ENCODE assay signal across 18 mouse cellular contexts in the genomic region with DNA sequence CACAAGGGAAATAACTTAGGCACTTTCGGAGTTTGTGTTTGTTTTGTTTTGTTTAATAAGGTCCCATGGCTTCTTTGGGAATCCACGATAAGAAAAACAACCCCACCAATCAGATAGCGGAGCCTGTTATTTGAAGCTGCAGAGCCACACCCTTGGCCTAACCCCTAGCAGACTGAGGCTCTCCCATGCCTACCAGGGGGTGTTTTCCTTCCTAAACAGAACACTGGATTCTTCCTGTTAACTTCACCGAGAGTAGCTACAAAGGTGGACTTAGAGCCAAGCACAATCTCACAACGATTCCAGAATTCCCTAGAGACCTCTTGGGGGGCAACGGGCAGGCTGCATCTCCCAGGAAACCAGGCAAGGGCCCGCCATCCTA. TPM values are rescaled to one million over a fixed set of nuclear protein-coding genes. Genes with fewer than 3 reads are reported as not detected.
DNase-seq lines count a peak whose midpoint lies in the region; ATAC-seq lines count a peak whose summit lies in the region.
"Had no signal": no experiment of that assay in that cellular context is flagged by ENCODE, and none has a peak within 500 bp of the region (broad histone marks: within the 10 kb centered on the region; RNA-seq: fewer than 3 reads in every experiment).

No protein-coding gene starts in this region.

- peaks cover 2 to 5% of the 10 kb centered on the region in 2 experiments; a peak in 2 of 4 replicates for H3K4me1 ChIP-seq in heart, embryonic 14.5 days (ENCODE audit: control insufficient read depth in 2 of 2, insufficient read depth in 2 of 2, low read length in 2 of 2)
- H3K4me1 ChIP-seq in heart, embryonic 12.5 days (replicated peaks), result peaks cover 10% of the 10 kb centered on the region
- peaks cover 12% of the 10 kb centered on the region for H3K4me1 ChIP-seq in liver, embryonic 16.5 days (ENCODE audit: control insufficient read depth, low read depth, low read length)

- no peak for ATAC-seq in heart, embryonic 14.5 days (ENCODE audit: insufficient number of reproducible peaks, insufficient read depth, low FRiP score, low read depth)
- ATAC-seq in heart, embryonic 12.5 days (ENCODE audit: insufficient number of reproducible peaks, low FRiP score), result no peak
- peak; percentile 63 for ATAC-seq in liver, embryonic 16.5 days (ENCODE audit: low read depth)
- ATAC-seq: forebrain, embryonic 16.5 days had no signal

- peak; percentile 35 for DNase-seq in lung, postnatal 36 days
- no peak for DNase-seq in lung, postnatal 4 days
- DNase-seq in ZHBTc4 (ENCODE audit: low read depth, low spot score), result peak; percentile 57
- DNase-seq in right cerebral cortex, postnatal 36 days (ENCODE audit: low spot score in 2 of 2), result no peak
- DNase-seq in cerebellum, postnatal 25 days, result no peak
- DNase-seq: kidney, adult 18-20 months; lung, postnatal 10 days; thymus, adult 2 months had no signal

- H3K4me3 ChIP-seq in heart, embryonic 14.5 days (ENCODE audit: control insufficient read depth in 1 of 2, insufficient read depth in 1 of 2, low read depth in 1 of 2, low read length in 2 of 2), result no peak overlapping the region
- no peak overlapping the region for H3K4me3 ChIP-seq in heart, embryonic 12.5 days
- H3K4me3 ChIP-seq in liver, embryonic 16.5 days (ENCODE audit: low read depth, low read length), result no peak overlapping the region
- H3K4me3 ChIP-seq: myocyte had no signal

- no peaks in the 10 kb centered on the region for H3K27me3 ChIP-seq in heart, embryonic 14.5 days (ENCODE audit: control insufficient read depth, insufficient read depth, low read length)
- peaks cover 14% of the 10 kb centered on the region for H3K27me3 ChIP-seq in heart, embryonic 12.5 days (replicated peaks)
- H3K27me3 ChIP-seq in liver, embryonic 16.5 days (ENCODE audit: control insufficient read depth, insufficient read depth, low read depth, low read length), result no peaks in the 10 kb centered on the region
- H3K27me3 ChIP-seq: hindbrain, embryonic 15.5 days; neural tube, embryonic 15.5 days had no signal

- no peak overlapping the region for H3K9ac ChIP-seq in heart, embryonic 14.5 days (ENCODE audit: low read length)
- H3K9ac ChIP-seq in heart, embryonic 12.5 days, result no peak overlapping the region
- H3K9ac ChIP-seq in liver, embryonic 16.5 days (ENCODE audit: low read depth, low read length), result no peak overlapping the region
- H3K9ac ChIP-seq: hindbrain, embryonic 15.5 days; limb, embryonic 15.5 days; neural tube, embryonic 15.5 days had no signal

- H3K4me2 ChIP-seq in heart, embryonic 14.5 days (ENCODE audit: low read length), result peak overlapping the region; percentile 61; the same call in 1 of the 2 replicates
- H3K4me2 ChIP-seq in heart, embryonic 12.5 days, result no peak overlapping the region
- peak overlapping the region; percentile 11; the same call in 1 of the 2 replicates for H3K4me2 ChIP-seq in liver, embryonic 16.5 days (ENCODE audit: low read depth, low read length)

- H3K27ac ChIP-seq in heart, embryonic 14.5 days (replicated peaks in 1 of 2; ENCODE audit: control insufficient read depth in 1 of 2, insufficient read depth in 1 of 2, low read depth in 2 of 2, low read length in 2 of 2), result no peak overlapping the region
- no peak overlapping the region for H3K27ac ChIP-seq in heart, embryonic 12.5 days (ENCODE audit: poor library complexity, severe bottlenecking)
- no peak overlapping the region for H3K27ac ChIP-seq in liver, embryonic 16.5 days (ENCODE audit: low read length)
- H3K27ac ChIP-seq: embryonic facial prominence, embryonic 12.5 days; hindbrain, embryonic 15.5 days; limb, embryonic 15.5 days; midbrain, embryonic 10.5 days; neural tube, embryonic 15.5 days had no signal

- no peaks in the 10 kb centered on the region for H3K9me3 ChIP-seq in heart, embryonic 14.5 days (ENCODE audit: control insufficient read depth, low read length)
- H3K9me3 ChIP-seq in heart, embryonic 12.5 days (replicated peaks), result peaks cover 8% of the 10 kb centered on the region
- no peaks in the 10 kb centered on the region for H3K9me3 ChIP-seq in liver, embryonic 16.5 days (replicated peaks; ENCODE audit: control insufficient read depth, low read length)
- H3K9me3 ChIP-seq: embryonic facial prominence, embryonic 12.5 days; hindbrain, embryonic 15.5 days; limb, embryonic 15.5 days; midbrain, embryonic 10.5 days; neural tube, embryonic 15.5 days had no signal

- WGBS in heart, embryonic 14.5 days, result 39% methylated on average over 7 of the region's 7 CpGs
- 41% methylated on average over 7 of the region's 7 CpGs for WGBS in heart, embryonic 12.5 days
- 40% methylated on average over 7 of the region's 7 CpGs for WGBS in liver, embryonic 16.5 days (ENCODE audit: insufficient replicate concordance)

- no peaks in the 10 kb centered on the region for H3K36me3 ChIP-seq in heart, embryonic 14.5 days (ENCODE audit: control insufficient read depth, insufficient read depth, low read length)
- H3K36me3 ChIP-seq in heart, embryonic 12.5 days, result no peaks in the 10 kb centered on the region
- H3K36me3 ChIP-seq in liver, embryonic 16.5 days (ENCODE audit: control insufficient read depth, insufficient read depth), result no peaks in the 10 kb centered on the region
- H3K36me3 ChIP-seq: embryonic facial prominence, embryonic 12.5 days; hindbrain, embryonic 15.5 days; limb, embryonic 15.5 days; midbrain, embryonic 10.5 days; neural tube, embryonic 15.5 days had no signal

RNA-seq across cellular contexts. Expression of a gene that starts 5.1 kb away (rescaled TPM):
- polyA plus RNA-seq in heart, embryonic 14.5 days (2014; fragmentation: Nextera tagmentation; extraction: Ambion mirVana), result 441 and 528 TPM in 2 replicates
- 378 and 396 TPM in 2 replicates for polyA plus RNA-seq in heart, embryonic 12.5 days (2016; fragmentation: Nextera tagmentation; extraction: Ambion mirVana)
- 252 and 283 TPM in 2 replicates for polyA plus RNA-seq in liver, embryonic 16.5 days (2015; fragmentation: Nextera tagmentation; extraction: Ambion mirVana)

Comparison
In these comparisons a context has a peak if more than half of its experiments do, and no peak if none do; other contexts are left out.
1. DNase-seq: peak in lung, postnatal 36 days (single experiment) and ZHBTc4 (single experiment); none in lung, postnatal 4 days (0 of 2), right cerebral cortex, postnatal 36 days (0 of 2) and cerebellum, postnatal 25 days (0 of 2).